Mouse (Mus musculus): ENCODE results near the gene Rbpj. TPM values are rescaled to one million over a fixed set of nuclear protein-coding genes. Genes with fewer than 3 reads are reported as not detected.

Rbpj gene
- polyA plus RNA-seq, 1 experiment from 2014 or later = 30.0 TPM

DNA sequence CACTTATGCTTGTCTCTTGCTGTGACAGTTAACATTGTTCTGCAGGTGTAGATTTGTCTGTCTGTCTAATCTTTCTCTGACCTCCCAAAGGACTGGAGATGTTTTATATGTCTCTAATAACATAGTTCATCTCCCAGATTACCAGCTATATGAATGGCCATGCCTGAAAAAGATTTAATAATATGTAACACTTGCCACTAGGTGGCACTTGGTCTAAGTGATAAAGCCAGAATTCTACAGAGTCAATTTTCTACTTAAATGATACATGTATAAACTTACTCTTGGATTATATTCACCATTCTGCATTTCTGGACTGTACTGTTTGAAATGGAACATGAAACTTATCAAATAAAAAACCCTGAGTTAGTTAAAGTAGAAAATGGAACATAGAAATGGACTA, 132.6 kb downstream of the Rbpj start:
- Histone ChIP-seq H3K27ac (ENCODE audit: low read length) (no peak overlapping the region), H3K36me3 (ENCODE audit: control insufficient read depth, insufficient read depth, low read length) (no peaks in the 10 kb centered on the region), H3K4me2 (ENCODE audit: low read depth, low read length) (no peak overlapping the region), H3K9me3 (replicated peaks; ENCODE audit: control insufficient read depth, low read length) (no peaks in the 10 kb centered on the region), H3K4me1 (ENCODE audit: control insufficient read depth, insufficient read depth, low read length) (peaks cover 4% of the 10 kb centered on the region; the same call in 1 of the 2 replicates), H3K9ac (ENCODE audit: low read length) (no peak overlapping the region), H3K27me3 (ENCODE audit: control insufficient read depth, insufficient read depth, low read length) (no peaks in the 10 kb centered on the region), H3K4me3 (replicated peaks; ENCODE audit: low read length) (no peak overlapping the region)
- no peak for ATAC-seq (ENCODE audit: insufficient read depth, low FRiP score)

DNA sequence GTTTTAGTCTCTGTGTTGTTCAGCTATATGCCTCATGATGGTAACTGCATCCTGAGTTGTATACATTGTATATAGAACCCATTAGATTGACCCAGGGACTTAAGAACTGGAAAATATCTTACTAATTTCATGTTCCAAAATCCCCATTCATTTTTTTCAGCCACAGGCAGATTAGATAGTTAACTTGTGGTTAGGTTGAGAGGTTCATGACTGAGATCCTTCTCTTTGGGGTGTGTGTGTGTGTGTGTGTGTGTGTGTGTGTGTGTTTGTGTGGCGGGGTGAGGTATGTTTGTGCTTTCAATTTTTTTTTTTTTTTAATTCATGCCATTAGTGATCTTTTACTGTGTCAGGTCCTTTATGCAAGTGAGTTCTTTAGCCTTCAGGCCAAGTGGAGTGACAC, 133.2 kb downstream of the Rbpj start:
- H3K4me1 ChIP-seq (ENCODE audit: control insufficient read depth, insufficient read depth, low read length) = peaks cover 4% of the 10 kb centered on the region; the same call in 1 of the 2 replicates
- no peaks in the 10 kb centered on the region for H3K9me3 ChIP-seq (replicated peaks; ENCODE audit: control insufficient read depth, low read length)
- no peaks in the 10 kb centered on the region for H3K27me3 ChIP-seq (ENCODE audit: control insufficient read depth, insufficient read depth, low read length)
- WGBS = 75% methylated on average over 1 of the region's 1 CpGs
- H3K4me2 ChIP-seq (ENCODE audit: low read depth, low read length) = no peak overlapping the region
- no peak overlapping the region for H3K4me3 ChIP-seq (replicated peaks; ENCODE audit: low read length)
- H3K36me3 ChIP-seq (ENCODE audit: control insufficient read depth, insufficient read depth, low read length) = no peaks in the 10 kb centered on the region
- H3K27ac ChIP-seq (ENCODE audit: low read length) = no peak overlapping the region
- ATAC-seq (ENCODE audit: insufficient read depth, low FRiP score) = no peak
- H3K9ac ChIP-seq (ENCODE audit: low read length) = no peak overlapping the region

DNA sequence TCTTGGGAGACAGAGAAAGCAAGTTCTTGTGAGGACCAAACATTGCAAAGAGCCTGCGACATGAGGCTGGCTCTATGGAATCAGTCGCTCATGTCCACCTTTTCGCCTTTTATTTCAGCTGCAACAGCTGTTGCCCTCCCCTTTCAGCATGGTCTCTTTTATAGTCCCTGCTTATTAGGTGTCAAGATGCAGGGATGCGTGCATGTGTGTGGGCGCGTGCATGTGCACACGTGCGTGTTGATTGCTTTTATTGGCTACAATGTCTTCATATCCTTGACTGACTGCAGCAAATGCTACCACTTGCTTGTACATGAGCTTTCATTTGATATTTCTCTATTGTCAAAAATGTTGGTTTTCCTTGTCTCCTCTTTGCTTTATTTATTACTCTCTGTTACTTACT, 136.2 kb downstream of the Rbpj start:
- Histone ChIP-seq H3K27ac (ENCODE audit: low read length) (no peak overlapping the region), H3K36me3 (ENCODE audit: control insufficient read depth, insufficient read depth, low read length) (no peaks in the 10 kb centered on the region), H3K4me2 (ENCODE audit: low read depth, low read length) (no peak overlapping the region), H3K4me3 (replicated peaks; ENCODE audit: low read length) (no peak overlapping the region), H3K9me3 (replicated peaks; ENCODE audit: control insufficient read depth, low read length) (no peaks in the 10 kb centered on the region), H3K4me1 (ENCODE audit: control insufficient read depth, insufficient read depth, low read length) (no peaks in the 10 kb centered on the region; the same call in 1 of the 2 replicates), H3K27me3 (ENCODE audit: control insufficient read depth, insufficient read depth, low read length) (no peaks in the 10 kb centered on the region), H3K9ac (ENCODE audit: low read length) (no peak overlapping the region)
- no peak for ATAC-seq (ENCODE audit: insufficient read depth, low FRiP score)
- WGBS = 92% methylated on average over 8 of the region's 8 CpGs

DNA sequence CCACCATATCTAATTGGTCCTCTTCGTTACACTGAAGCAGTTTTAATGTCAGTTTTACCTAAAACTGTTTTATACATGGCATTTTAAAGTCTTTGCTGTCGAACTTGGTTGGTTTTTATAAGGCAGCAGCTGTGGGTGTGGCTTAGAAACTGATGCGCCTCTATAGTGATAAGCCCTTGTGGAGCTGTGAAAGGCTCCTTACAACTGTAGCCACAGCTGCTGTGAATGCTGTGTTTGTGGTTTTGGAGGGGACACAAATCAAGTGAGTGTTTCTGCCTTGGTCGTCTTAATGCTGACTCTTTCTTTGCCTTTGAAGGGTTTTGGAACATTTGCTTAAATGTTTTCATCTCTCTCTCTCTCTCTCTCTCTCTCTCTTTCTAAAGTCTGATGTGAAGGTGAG, 139.5 kb downstream of the Rbpj start:
- ATAC-seq (ENCODE audit: insufficient read depth, low FRiP score) = no peak
- no peak overlapping the region for H3K27ac ChIP-seq (ENCODE audit: low read length)
- no peaks in the 10 kb centered on the region for H3K27me3 ChIP-seq (ENCODE audit: control insufficient read depth, insufficient read depth, low read length)
- no peaks in the 10 kb centered on the region for H3K9me3 ChIP-seq (replicated peaks; ENCODE audit: control insufficient read depth, low read length)
- H3K4me2 ChIP-seq (ENCODE audit: low read depth, low read length) = no peak overlapping the region
- no peak overlapping the region for H3K9ac ChIP-seq (ENCODE audit: low read length)
- H3K4me3 ChIP-seq (replicated peaks; ENCODE audit: low read length) = no peak overlapping the region
- no peaks in the 10 kb centered on the region for H3K4me1 ChIP-seq (ENCODE audit: control insufficient read depth, insufficient read depth, low read length)
- no peaks in the 10 kb centered on the region for H3K36me3 ChIP-seq (ENCODE audit: control insufficient read depth, insufficient read depth, low read length)
- WGBS = 81% methylated on average over 4 of the region's 4 CpGs

DNA sequence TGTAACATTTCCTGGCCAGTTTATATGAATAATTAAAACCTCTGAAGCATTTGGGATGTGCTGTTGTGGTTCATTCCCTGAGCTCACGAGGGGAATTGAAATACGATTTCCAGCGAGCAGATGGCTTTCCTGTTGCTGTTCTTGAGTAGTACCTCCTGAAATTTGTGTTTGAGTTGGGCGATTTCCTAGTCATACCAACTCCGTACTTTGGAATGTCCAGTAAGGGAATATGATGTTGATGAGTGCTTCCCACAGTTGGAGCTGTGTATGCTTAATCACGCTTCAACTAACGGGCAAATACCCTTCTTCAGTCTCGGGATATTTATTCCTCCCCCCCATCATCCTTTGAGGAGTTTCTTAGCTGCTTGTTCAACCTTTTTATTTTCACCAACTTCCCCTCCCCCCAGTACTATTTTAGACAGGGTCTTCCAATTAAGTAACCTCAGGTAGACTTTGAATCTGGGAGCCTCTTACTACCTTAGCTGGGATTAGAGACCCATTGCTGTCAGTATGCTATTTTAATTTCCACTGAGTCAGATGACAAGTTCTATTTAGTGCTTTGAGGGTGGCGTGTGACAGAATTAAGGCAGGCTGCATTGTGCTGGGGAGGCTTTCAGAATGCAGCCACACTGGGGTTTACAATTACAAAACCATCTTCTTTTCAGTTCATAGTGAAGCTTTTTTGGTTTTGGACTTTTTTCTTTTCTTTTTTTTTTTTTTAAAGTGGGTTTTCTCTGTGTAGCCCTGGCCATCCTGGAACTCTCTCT, 141.5 kb downstream of the Rbpj start:
- ATAC-seq (ENCODE audit: insufficient read depth, low FRiP score) = no peak
- H3K4me3 ChIP-seq (replicated peaks; ENCODE audit: low read length) = no peak overlapping the region

DNA sequence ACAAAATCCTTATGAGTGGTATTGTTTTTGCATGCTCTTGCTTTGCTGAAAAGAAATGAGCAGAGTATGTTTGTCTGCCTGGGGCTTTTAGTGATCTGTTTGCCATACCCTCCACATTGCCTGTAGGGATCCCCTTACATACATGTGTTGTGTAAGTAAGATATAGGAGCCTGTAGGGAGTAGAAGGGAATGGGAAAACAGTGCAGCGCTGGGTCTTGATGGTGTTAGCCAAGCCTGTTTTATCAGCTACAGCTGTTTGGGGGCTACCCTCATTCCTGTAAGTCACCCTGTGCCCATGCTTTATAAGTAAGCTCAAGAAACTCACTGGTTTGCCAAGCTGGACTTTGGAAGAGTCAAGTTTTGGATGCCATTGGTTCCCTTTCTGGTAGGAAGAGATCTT, 152.9 kb downstream of the Rbpj start:
- no peak overlapping the region for H3K4me2 ChIP-seq (ENCODE audit: low read depth, low read length)
- H3K9me3 ChIP-seq (replicated peaks; ENCODE audit: control insufficient read depth, low read length) = 0 out of 2 replicates have a peak, but pooled peaks cover 3% of the 10 kb centered on the region
- no peaks in the 10 kb centered on the region for H3K27me3 ChIP-seq (ENCODE audit: control insufficient read depth, insufficient read depth, low read length)
- H3K4me1 ChIP-seq (ENCODE audit: control insufficient read depth, insufficient read depth, low read length) = no peaks in the 10 kb centered on the region
- H3K9ac ChIP-seq (ENCODE audit: low read length) = no peak overlapping the region
- no peak overlapping the region for H3K27ac ChIP-seq (ENCODE audit: low read length)
- H3K36me3 ChIP-seq (ENCODE audit: control insufficient read depth, insufficient read depth, low read length) = no peaks in the 10 kb centered on the region
- H3K4me3 ChIP-seq (replicated peaks; ENCODE audit: low read length) = no peak overlapping the region
- WGBS = 92% methylated on average over 1 of the region's 1 CpGs
- ATAC-seq (ENCODE audit: insufficient read depth, low FRiP score) = no peak

More for the DNA sequence above, 141.5 kb downstream of the Rbpj start:
- H3K4me2 ChIP-seq (ENCODE audit: low read depth, low read length) = no peak overlapping the region
- no peak overlapping the region for H3K9ac ChIP-seq (ENCODE audit: low read length)
- H3K27ac ChIP-seq (ENCODE audit: low read length) = no peak overlapping the region
- H3K4me1 ChIP-seq (ENCODE audit: control insufficient read depth, insufficient read depth, low read length) = no peaks in the 10 kb centered on the region
- 81% methylated on average over 9 of the region's 9 CpGs for WGBS
- no peaks in the 10 kb centered on the region for H3K27me3 ChIP-seq (ENCODE audit: control insufficient read depth, insufficient read depth, low read length)
- H3K9me3 ChIP-seq (replicated peaks; ENCODE audit: control insufficient read depth, low read length) = no peaks in the 10 kb centered on the region
- H3K36me3 ChIP-seq (ENCODE audit: control insufficient read depth, insufficient read depth, low read length) = no peaks in the 10 kb centered on the region

DNA sequence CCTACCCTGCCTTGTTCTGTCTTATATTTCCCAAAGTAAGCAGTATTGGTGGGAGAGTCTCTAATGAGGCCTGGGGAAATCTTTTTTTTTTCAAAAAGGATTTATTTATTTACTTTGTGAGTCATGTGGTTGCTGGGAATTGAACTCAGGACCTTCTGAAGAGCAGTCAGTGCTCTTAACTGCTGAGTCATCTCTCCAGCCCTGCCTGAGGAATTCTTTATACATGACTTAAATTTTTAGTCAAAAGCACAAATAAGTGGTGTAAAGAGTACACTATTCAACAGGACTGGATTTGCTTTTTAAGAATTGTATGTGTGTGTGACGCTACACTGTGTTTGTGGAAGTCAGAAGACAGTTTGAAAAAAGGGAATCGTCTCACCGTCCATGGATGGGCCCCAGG, 166.1 kb downstream of the Rbpj start:
- no peaks in the 10 kb centered on the region for H3K4me1 ChIP-seq (ENCODE audit: control insufficient read depth, insufficient read depth, low read length)

DNA sequence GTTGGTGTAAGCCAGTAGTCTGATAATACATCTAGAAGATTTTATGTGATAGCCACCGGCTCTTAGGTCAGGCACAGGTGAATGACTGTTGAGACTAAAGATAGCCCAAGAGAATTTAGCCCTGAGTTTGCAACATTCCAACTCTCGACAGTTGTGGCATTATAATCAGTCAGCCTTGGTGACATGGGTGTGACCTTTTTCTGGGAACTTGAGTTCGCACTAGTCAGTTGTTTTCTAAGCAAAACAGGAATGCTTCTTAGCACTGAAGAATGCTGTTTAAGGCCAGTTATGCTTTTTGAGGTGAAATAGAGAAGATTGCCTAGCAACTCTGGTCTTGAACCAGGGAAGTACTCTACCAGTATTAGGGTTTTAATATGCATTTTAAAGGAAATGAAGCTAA, 170.8 kb downstream of the Rbpj start:
- 60% methylated on average over 3 of the region's 3 CpGs for WGBS
- Histone ChIP-seq H3K9ac (ENCODE audit: low read length) (no peak overlapping the region), H3K27ac (ENCODE audit: low read length) (no peak overlapping the region), H3K4me3 (replicated peaks; ENCODE audit: low read length) (no peak overlapping the region), H3K4me1 (ENCODE audit: control insufficient read depth, insufficient read depth, low read length) (no peaks in the 10 kb centered on the region), H3K27me3 (ENCODE audit: control insufficient read depth, insufficient read depth, low read length) (no peaks in the 10 kb centered on the region), H3K9me3 (replicated peaks; ENCODE audit: control insufficient read depth, low read length) (no peaks in the 10 kb centered on the region), H3K4me2 (ENCODE audit: low read depth, low read length) (no peak overlapping the region), H3K36me3 (ENCODE audit: control insufficient read depth, insufficient read depth, low read length) (no peaks in the 10 kb centered on the region)
- no peak for ATAC-seq (ENCODE audit: insufficient read depth, low FRiP score)

More for the DNA sequence above, 166.1 kb downstream of the Rbpj start:
- no peak for ATAC-seq (ENCODE audit: insufficient read depth, low FRiP score)
- H3K27ac ChIP-seq (ENCODE audit: low read length) = no peak overlapping the region
- no peaks in the 10 kb centered on the region for H3K27me3 ChIP-seq (ENCODE audit: control insufficient read depth, insufficient read depth, low read length)
- H3K9me3 ChIP-seq (replicated peaks; ENCODE audit: control insufficient read depth, low read length) = no peaks in the 10 kb centered on the region
- no peak overlapping the region for H3K4me2 ChIP-seq (ENCODE audit: low read depth, low read length)
- H3K9ac ChIP-seq (ENCODE audit: low read length) = no peak overlapping the region
- no peak overlapping the region for H3K4me3 ChIP-seq (replicated peaks; ENCODE audit: low read length)
- WGBS = 68% methylated on average over 3 of the region's 3 CpGs
- H3K36me3 ChIP-seq (ENCODE audit: control insufficient read depth, insufficient read depth, low read length) = no peaks in the 10 kb centered on the region

DNA sequence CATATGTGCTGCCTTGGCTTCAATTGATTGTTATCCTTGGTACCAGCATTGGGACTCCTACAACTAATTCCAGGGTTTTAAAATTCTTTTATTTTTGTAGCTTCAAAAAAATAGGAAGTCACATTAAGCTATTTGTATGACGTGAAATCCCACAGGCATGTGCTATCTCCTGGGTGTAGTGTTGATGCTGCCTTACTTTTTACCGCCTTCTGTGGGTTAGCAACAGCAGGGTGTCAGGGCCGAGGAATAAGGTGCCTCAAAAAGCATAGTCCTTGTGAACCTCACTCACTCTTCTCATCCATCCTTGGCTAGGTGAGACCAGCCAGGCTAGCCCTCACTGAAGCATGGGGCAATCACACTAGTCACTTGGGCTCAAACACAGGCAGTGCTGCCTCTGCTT, 171.3 kb downstream of the Rbpj start:
- Histone ChIP-seq H3K9ac (ENCODE audit: low read length) (no peak overlapping the region), H3K9me3 (replicated peaks; ENCODE audit: control insufficient read depth, low read length) (no peaks in the 10 kb centered on the region), H3K36me3 (ENCODE audit: control insufficient read depth, insufficient read depth, low read length) (peaks cover 3% of the 10 kb centered on the region; the same call in 1 of the 2 replicates), H3K4me1 (ENCODE audit: control insufficient read depth, insufficient read depth, low read length) (no peaks in the 10 kb centered on the region), H3K27ac (ENCODE audit: low read length) (no peak overlapping the region), H3K4me2 (ENCODE audit: low read depth, low read length) (no peak overlapping the region), H3K27me3 (ENCODE audit: control insufficient read depth, insufficient read depth, low read length) (no peaks in the 10 kb centered on the region), H3K4me3 (replicated peaks; ENCODE audit: low read length) (no peak overlapping the region)
- WGBS = 86% methylated on average over 3 of the region's 3 CpGs
- no peak for ATAC-seq (ENCODE audit: insufficient read depth, low FRiP score)

Data from stomach, embryonic 16.5 days (tissue).